Mouse (Mus musculus) heart, adult 2 months (tissue): ENCODE data around the gene Tmem210.

Experiments used
- CTCF ChIP-seq: fragments of 200-600 bp; IDR thresholded peaks from 2 replicates; pipeline ENCODE4 v1.8.1; 2022; ENCODE audit warnings: antibody characterized with exemption, mild to moderate bottlenecking, moderate library complexity
- EP300 ChIP-seq: fragments of 200-500 bp; IDR thresholded peaks from 2 replicates; pipeline ENCODE4 v1.6.1; 2011; ENCODE audit warnings: low read depth, low read length, control low read depth; ENCODE audit not compliant: insufficient read depth
- POLR2A ChIP-seq: fragments of 200-500 bp; IDR thresholded peaks from 2 replicates; pipeline ENCODE4 v1.6.1; 2011; ENCODE audit warnings: mild to moderate bottlenecking, low read depth, low read length, control low read depth; ENCODE audit not compliant: insufficient read depth

- TF ChIP-seq CTCF: no peak
- no peak for TF ChIP-seq POLR2A
- no peak for TF ChIP-seq EP300
Observed at GRCm38 (mm10) chr2:25303452-25303851, 15.5 kb downstream of the Tmem210 start.
